Mouse (Mus musculus): Measurements from ENCODE around the gene Igfbp6.
"Not testable (repeated sequence)": the region's sequence is repeated elsewhere in the genome, so short reads cannot be mapped to it uniquely, and the experiment has no call there.

Gene Igfbp6

GRCm38 (mm10) chr15:102136129-102136758, 7.9 kb upstream of the Igfbp6 start, which contains the start of gene Spryd3:
TSS of gene Spryd3 (minus strand) at chr15:102136234.
- DNase-seq (ENCODE audit: low spot score in 2 of 2) = peak; percentile 96 to 97

- no peak for DNase-seq (ENCODE audit: low spot score in 2 of 2)
Measured at GRCm38 (mm10) chr15:102141120-102141519, 3.0 kb upstream of the Igfbp6 start.

- DNase-seq (ENCODE audit: low spot score in 2 of 2) = peak; percentile 45 to 68
Measured at GRCm38 (mm10) chr15:102142914-102143912, 949 bp upstream of the Igfbp6 start.

GRCm38 (mm10) chr15:102144726-102145125, 564 bp downstream of the Igfbp6 start:
- no peak for DNase-seq (ENCODE audit: low spot score in 2 of 2)

- DNase-seq (ENCODE audit: low spot score in 2 of 2) = peak in 1 of 2 experiments; percentile 58
Measured at GRCm38 (mm10) chr15:102145330-102145729, 1.2 kb downstream of the Igfbp6 start.

- DNase-seq (ENCODE audit: low spot score in 2 of 2) = no peak
Measured at GRCm38 (mm10) chr15:102146089-102146488, 1.9 kb downstream of the Igfbp6 start.

GRCm38 (mm10) chr15:102146882-102147281, 2.7 kb downstream of the Igfbp6 start:
- no peak for DNase-seq (ENCODE audit: low spot score in 2 of 2)

- DNase-seq (ENCODE audit: low spot score in 2 of 2) = no peak
Measured at GRCm38 (mm10) chr15:102147674-102148402, 3.7 kb downstream of the Igfbp6 start.

- no peak for DNase-seq (ENCODE audit: low spot score in 2 of 2)
Measured at GRCm38 (mm10) chr15:102149561-102149960, 5.4 kb downstream of the Igfbp6 start.

GRCm38 (mm10) chr15:102150301-102151135, 6.4 kb downstream of the Igfbp6 start, which contains the start of gene Soat2:
TSS of gene Soat2 (plus strand) at chr15:102150526.
- DNase-seq (ENCODE audit: low spot score in 2 of 2) = no peak

- DNase-seq (ENCODE audit: low spot score in 2 of 2) = no peak
Measured at GRCm38 (mm10) chr15:102152646-102153045, 8.5 kb downstream of the Igfbp6 start.

GRCm38 (mm10) chr15:102155006-102155405, 10.8 kb downstream of the Igfbp6 start:
- not testable (repeated sequence) for DNase-seq (ENCODE audit: low spot score in 2 of 2)

- no peak for DNase-seq (ENCODE audit: low spot score in 2 of 2)
Measured at GRCm38 (mm10) chr15:102156836-102157235, 12.7 kb downstream of the Igfbp6 start.

- no peak for DNase-seq (ENCODE audit: low spot score in 2 of 2)
Measured at GRCm38 (mm10) chr15:102160415-102161060, 16.4 kb downstream of the Igfbp6 start.

- DNase-seq (ENCODE audit: low spot score in 2 of 2) = no peak
Measured at GRCm38 (mm10) chr15:102163900-102164693, 19.9 kb downstream of the Igfbp6 start.

GRCm38 (mm10) chr15:102165468-102166100, 21.4 kb downstream of the Igfbp6 start:
- no peak for DNase-seq (ENCODE audit: low spot score in 2 of 2)

GRCm38 (mm10) chr15:102167620-102168021, 23.5 kb downstream of the Igfbp6 start:
- DNase-seq (ENCODE audit: low spot score in 2 of 2) = no peak

- DNase-seq (ENCODE audit: low spot score in 2 of 2) = no peak
Measured at GRCm38 (mm10) chr15:102169064-102169463, 24.9 kb downstream of the Igfbp6 start.

- no peak for DNase-seq (ENCODE audit: low spot score in 2 of 2)
Measured at GRCm38 (mm10) chr15:102173581-102173980, 29.4 kb downstream of the Igfbp6 start.

All from right cerebral cortex, postnatal 36 days (tissue).